Mouse (Mus musculus) heart, postnatal 0 days (tissue): ENCODE measurements around the gene Kat14. TPM values are rescaled to one million over a fixed set of nuclear protein-coding genes. Genes with fewer than 3 reads are reported as not detected.
A peak's percentile ranks its signal among the peaks of the same experiment; 100 is the strongest.

Experiments
- ATAC-seq: fragments of 200-750 bp; cut with Nextera tagmentation; 2 replicates; pipeline ENCODE4 v1.8.0; 2017; ENCODE audit warnings: low read depth, moderate number of reproducible peaks, moderate library complexity; ENCODE audit not compliant: insufficient read depth
- DNase-seq: peaks from one replicate; pipeline ENCODE4 v3.0.0-alpha.2; 2016; ENCODE audit warnings: low spot score
- H3K27ac ChIP-seq: fragments of 300-500 bp; sonication (generic); 2 replicates; pipeline ENCODE4 v1.5.1; 2014; ENCODE audit warnings: low read depth, mild to moderate bottlenecking
- H3K27me3 ChIP-seq: fragments of 300-500 bp; sonication (generic); 2 replicates; pipeline ENCODE4 v1.6.1; 2014; ENCODE audit warnings: low read length, mixed read lengths; ENCODE audit not compliant: control insufficient read depth, insufficient read depth
- H3K36me3 ChIP-seq: fragments of 300-500 bp; sonication (generic); replicated peaks from 2 replicates; pipeline ENCODE4 v1.6.1; 2014; ENCODE audit warnings: low read length, mixed read lengths; ENCODE audit not compliant: control insufficient read depth, insufficient read depth
- H3K4me1 ChIP-seq: fragments of 300-500 bp; sonication (generic); 2 replicates; pipeline ENCODE4 v1.6.1; 2014; ENCODE audit warnings: antibody characterized with exemption; ENCODE audit not compliant: control insufficient read depth, insufficient read depth
- H3K4me2 ChIP-seq: fragments of 300-500 bp; sonication (generic); 2 replicates; pipeline ENCODE4 v1.6.1; 2014; ENCODE audit warnings: low read depth, mild to moderate bottlenecking, low read length, moderate library complexity
- H3K4me3 ChIP-seq: fragments of 300-500 bp; sonication (generic); 2 replicates; pipeline ENCODE4 v1.5.1; 2014; ENCODE audit warnings: low read depth, low read length
- H3K9ac ChIP-seq: fragments of 300-500 bp; sonication (generic); replicated peaks from 2 replicates; pipeline ENCODE4 v1.6.1; 2014; ENCODE audit warnings: low read depth, low read length, mixed read lengths
- H3K9me3 ChIP-seq: fragments of 300-500 bp; sonication (generic); replicated peaks from 2 replicates; pipeline ENCODE4 v1.6.1; 2016; ENCODE audit warnings: low read length; ENCODE audit not compliant: control insufficient read depth
- CTCF ChIP-seq: IDR thresholded peaks from 2 replicates; pipeline ENCODE4 v1.5.1; 2016; ENCODE audit warnings: antibody characterized with exemption, control low read depth, low read depth
- EP300 ChIP-seq: IDR thresholded peaks from 2 replicates; pipeline ENCODE4 v1.6.1; 2016; ENCODE audit warnings: antibody characterized with exemption, low read depth
- WGBS: fragments of 180-500 bp; shearing (Covaris S2); extraction: QIAGEN DNeasy Blood & Tissue Kit; methylation state at CpG from one replicate; pipeline ENCODE4 v1.1.7; 2014; 5-methylcytosine and 5-hydroxymethylcytosine counted together
- polyA plus RNA-seq: library from polyadenylated mRNA; unstranded; fragments of >200 nt; fragmentation: Nextera tagmentation; extraction: Ambion mirVana; gene quantifications from 2 replicates; pipeline ENCODE4 v1.2.1, GENCODE M21; 2015
- total RNA-seq: library from RNA; depleted of rRNA; stranded (reverse); fragments of >200 nt; gene quantifications from 2 replicates; pipeline ENCODE4 v1.2.3, GENCODE M21; 2014; ENCODE audit warnings: low replicate concordance; rRNA removed

Gene Kat14
- total RNA-seq (13.6 and 25.0 TPM in 2 replicates), polyA plus RNA-seq (17.9 and 20.2 TPM in 2 replicates)

GRCm38 (mm10) chr2:144368400-144369019 lies at the start of gene Kat14, which contains the start of gene Pet117:
TSS of gene Kat14 (plus strand) at chr2:144368983.
TSS of gene Pet117 (plus strand) at chr2:144368996.
- peak within 1 kb of the TSS; percentile 64 for H3K4me2 ChIP-seq
- ATAC-seq (peak; percentile 93), DNase-seq (peak; percentile 94)
- peaks cover 9% of the 10 kb centered on the region for H3K4me1 ChIP-seq
- H3K9ac ChIP-seq: peak within 1 kb of the TSS; percentile 81
- 6% methylated on average over 37 of the region's 38 CpGs for WGBS
- peaks cover 11% of the 10 kb centered on the region for H3K36me3 ChIP-seq
- TF ChIP-seq EP300 (0 out of 2 replicates have a peak, but pooled peaks have one; percentile 59), CTCF (peak; percentile 4; the same call in 1 of the 2 replicates)
- H3K4me3 ChIP-seq: peak within 1 kb of the TSS; percentile 75
- H3K27ac ChIP-seq: peak within 1 kb of the TSS; percentile 95
- H3K9me3 ChIP-seq: no peaks in the 10 kb centered on the region
- H3K27me3 ChIP-seq: no peaks in the 10 kb centered on the region

DNA sequence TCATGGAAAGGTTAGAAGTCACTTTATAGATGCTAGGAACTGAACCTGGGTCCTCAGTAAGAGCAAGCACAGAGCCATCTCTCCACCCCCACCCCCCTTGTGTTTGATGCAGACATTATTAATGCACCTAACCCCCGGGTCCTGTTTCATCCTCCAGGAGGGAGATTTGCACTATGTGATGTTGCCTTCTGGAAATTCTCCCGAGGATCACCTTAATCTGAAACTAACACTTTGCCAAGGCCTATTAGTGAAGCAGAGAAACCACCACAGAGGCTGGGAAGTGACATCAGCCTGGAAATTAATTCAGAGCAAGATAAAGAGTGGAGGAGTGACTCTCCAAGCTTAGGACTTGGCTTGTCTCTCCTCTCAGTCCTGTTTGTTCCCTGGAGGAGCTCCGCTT lies 44.6 kb upstream of the Kat14 start:
- Histone ChIP-seq H3K4me1 (no peaks in the 10 kb centered on the region), H3K4me2 (no peak overlapping the region), H3K4me3 (no peak overlapping the region), H3K27me3 (peaks cover 18% of the 10 kb centered on the region), H3K9ac (no peak overlapping the region), H3K9me3 (no peaks in the 10 kb centered on the region), H3K36me3 (no peaks in the 10 kb centered on the region), H3K27ac (no peak overlapping the region)
- 54% methylated on average over 3 of the region's 3 CpGs for WGBS
- DNase-seq: no peak
- no peak for ATAC-seq
- TF ChIP-seq CTCF (no peak), EP300 (no peak)

- Histone ChIP-seq H3K9ac (no peak overlapping the region), H3K4me1 (peaks cover 21% of the 10 kb centered on the region), H3K36me3 (no peaks in the 10 kb centered on the region), H3K9me3 (no peaks in the 10 kb centered on the region), H3K27ac (no peak overlapping the region), H3K27me3 (peaks cover 66% of the 10 kb centered on the region), H3K4me3 (no peak overlapping the region), H3K4me2 (no peak overlapping the region; the same call in 1 of the 2 replicates)
- no peak for TF ChIP-seq EP300
- no peak for TF ChIP-seq CTCF
- WGBS: 13% methylated on average over 10 of the region's 10 CpGs
- DNase-seq (no peak), ATAC-seq (no peak)
Observed at GRCm38 (mm10) chr2:144329451-144329850, 39.3 kb upstream of the Kat14 start.

DNA sequence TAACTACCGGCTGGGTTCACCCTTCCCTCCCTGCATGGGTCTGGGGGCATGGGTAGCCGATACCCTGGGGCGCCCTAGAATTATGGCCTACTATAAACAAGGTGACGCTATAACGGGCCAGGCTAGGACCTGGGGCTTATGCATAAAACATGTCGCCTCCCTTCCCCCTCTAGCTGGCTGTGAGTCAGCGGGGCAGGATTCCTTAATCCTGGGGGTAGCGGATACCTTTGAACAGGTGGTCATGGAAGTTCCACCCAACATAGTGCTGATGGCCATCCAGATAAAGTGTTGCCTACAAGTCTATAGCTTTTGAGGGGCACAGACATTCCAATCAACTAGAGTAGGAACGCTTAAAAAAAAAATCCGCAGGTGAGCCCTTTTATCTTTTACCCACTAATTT lies 38.8 kb upstream of the Kat14 start:
- peaks cover 21% of the 10 kb centered on the region for H3K4me1 ChIP-seq
- H3K27me3 ChIP-seq: peaks cover 71% of the 10 kb centered on the region
- no peak overlapping the region for H3K9ac ChIP-seq
- no peak overlapping the region; the same call in 1 of the 2 replicates for H3K4me2 ChIP-seq
- WGBS: 5% methylated on average over 10 of the region's 10 CpGs
- peak overlapping the region; percentile 63 for H3K4me3 ChIP-seq
- no peaks in the 10 kb centered on the region for H3K36me3 ChIP-seq
- no peak for TF ChIP-seq EP300
- TF ChIP-seq CTCF: no peak
- no peak for ATAC-seq
- H3K27ac ChIP-seq: no peak overlapping the region
- no peak for DNase-seq
- H3K9me3 ChIP-seq: no peaks in the 10 kb centered on the region

GRCm38 (mm10) chr2:144330352-144330959 lies 38.3 kb upstream of the Kat14 start:
- Histone ChIP-seq H3K4me3 (peak overlapping the region; percentile 63), H3K27me3 (peaks cover 75% of the 10 kb centered on the region), H3K4me1 (peaks cover 21% of the 10 kb centered on the region), H3K27ac (no peak overlapping the region), H3K4me2 (peak overlapping the region; percentile 96), H3K9me3 (no peaks in the 10 kb centered on the region), H3K36me3 (no peaks in the 10 kb centered on the region), H3K9ac (peak overlapping the region; percentile 39)
- WGBS: under 1% methylated on average over 39 of the region's 41 CpGs
- ATAC-seq: peak; percentile 19; the same call in 1 of the 2 replicates
- TF ChIP-seq EP300 (no peak), CTCF (no peak)
- no peak for DNase-seq
